Mouse (Mus musculus) large intestine, adult 2 months (tissue): ENCODE results near the gene Slc25a17. TPM values are rescaled to one million over a fixed set of nuclear protein-coding genes. Genes with fewer than 3 reads are reported as not detected.

Experiments
- DNase-seq: peaks from one replicate; pipeline ENCODE4 v3.0.0-alpha.2; 2012; ENCODE audit warnings: low read depth, low spot score
- WGBS: fragments of 180-500 bp; shearing (Covaris S2); methylation state at CpG from one replicate; pipeline ENCODE4 v1.1.7; 2018; 5-methylcytosine and 5-hydroxymethylcytosine counted together
- polyA plus RNA-seq: library from polyadenylated mRNA; depleted of rRNA; stranded (reverse); fragments of >200 nt; gene quantifications from 2 replicates; pipeline ENCODE4 v1.2.3, GENCODE M21; 2012; rRNA removed

The Slc25a17 gene
- polyA plus RNA-seq = 22.5 and 25.2 TPM in 2 replicates

- under 1% methylated on average over 30 of the region's 30 CpGs for WGBS
- peak; percentile 96 for DNase-seq
Measured at GRCm38 (mm10) chr15:81360345-81361021, at the start of gene Slc25a17. Gene Slc25a17 (minus strand): TSS chr15:81360812.

DNA sequence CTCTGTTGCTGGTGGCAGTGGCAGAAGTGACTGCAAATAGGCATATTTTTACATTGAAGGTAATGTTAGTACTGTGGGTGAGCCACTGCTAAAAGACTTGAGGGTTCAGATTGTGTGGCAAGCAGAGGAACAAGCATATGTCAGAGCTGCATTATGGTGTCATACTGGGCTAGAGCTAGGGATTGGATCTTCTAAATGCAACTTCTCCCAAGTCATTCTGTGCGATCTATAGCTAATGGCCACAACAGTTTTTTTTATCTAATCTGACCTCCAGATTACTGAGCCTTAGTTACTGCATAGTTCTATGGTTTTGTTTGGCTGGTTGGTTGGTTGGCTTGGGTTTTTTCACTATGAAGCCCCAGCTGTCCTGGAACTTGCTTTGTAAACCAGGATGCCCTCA lies 47.6 kb upstream of the Slc25a17 start, which contains the start of gene Dnajb7:
Gene Dnajb7 (minus strand): TSS at position 101 of the 400 bp plus-strand sequence.
- no peak for DNase-seq
- WGBS = 100% methylated on average over 1 of the region's 1 CpGs

DNA sequence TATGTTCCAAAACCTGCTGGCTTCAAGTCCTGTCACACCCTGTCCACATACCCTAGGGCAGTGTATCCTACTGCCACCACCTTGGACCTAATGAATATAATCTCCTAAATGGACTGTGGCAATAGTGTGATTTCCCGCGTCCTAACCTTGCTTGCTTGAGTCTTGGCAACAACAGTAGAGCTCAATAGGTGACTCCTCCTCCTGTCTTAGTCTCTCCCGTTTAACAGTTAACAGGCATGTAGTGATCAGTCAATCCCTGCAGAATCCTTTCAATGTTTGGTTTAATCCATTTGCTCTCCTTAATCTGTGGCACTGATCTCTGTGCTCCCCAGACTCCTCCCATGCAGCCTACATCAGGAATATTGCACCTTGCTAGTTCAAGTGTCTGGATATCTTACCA lies 44.4 kb upstream of the Slc25a17 start:
- 79% methylated on average over 3 of the region's 3 CpGs for WGBS
- no peak for DNase-seq

DNA sequence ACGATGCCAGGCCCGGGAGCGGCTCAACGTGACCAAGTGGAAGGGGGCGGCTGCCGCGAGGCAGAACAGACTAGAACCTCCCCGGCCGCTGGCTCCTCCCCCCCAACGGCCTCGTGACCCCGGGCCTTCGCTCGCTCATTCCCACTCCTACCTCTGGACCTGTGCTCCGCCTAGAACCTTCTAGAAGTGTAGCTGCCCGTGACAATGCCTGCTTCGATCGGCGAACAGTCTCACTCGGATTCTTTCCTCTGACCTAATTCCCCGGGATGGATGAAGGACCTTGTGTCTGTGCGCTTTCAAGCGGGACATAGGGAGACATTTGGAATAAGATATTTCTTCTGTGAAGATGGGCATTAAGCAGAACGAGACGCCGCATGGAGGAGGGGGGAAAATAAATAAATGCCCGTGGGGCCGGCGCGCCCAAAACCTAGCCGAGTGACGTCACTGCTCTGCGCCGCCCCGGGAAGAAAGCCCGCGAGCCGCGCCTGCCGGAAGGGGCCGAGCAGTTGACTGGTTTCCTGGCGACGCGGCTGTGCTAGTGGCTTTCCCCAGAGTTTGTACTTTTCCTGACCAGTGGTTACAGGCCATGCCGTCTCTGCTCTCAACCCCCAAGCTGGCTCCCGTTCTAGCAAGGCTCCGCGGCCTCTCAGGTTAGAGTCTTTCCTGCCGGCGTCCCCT lies 39.2 kb upstream of the Slc25a17 start, which contains the start of the genes St13 and Xpnpep3:
Gene St13 (minus strand): TSS at position 440 of the 678 bp plus-strand sequence.
Gene Xpnpep3 (plus strand): TSS at position 501 of the 678 bp plus-strand sequence.
- under 1% methylated on average over 50 of the region's 50 CpGs for WGBS
- DNase-seq = peak; percentile 90

GRCm38 (mm10) chr15:81399297-81399637 lies 38.7 kb upstream of the Slc25a17 start:
- DNase-seq = no peak
- WGBS = under 1% methylated on average over 21 of the region's 21 CpGs

DNA sequence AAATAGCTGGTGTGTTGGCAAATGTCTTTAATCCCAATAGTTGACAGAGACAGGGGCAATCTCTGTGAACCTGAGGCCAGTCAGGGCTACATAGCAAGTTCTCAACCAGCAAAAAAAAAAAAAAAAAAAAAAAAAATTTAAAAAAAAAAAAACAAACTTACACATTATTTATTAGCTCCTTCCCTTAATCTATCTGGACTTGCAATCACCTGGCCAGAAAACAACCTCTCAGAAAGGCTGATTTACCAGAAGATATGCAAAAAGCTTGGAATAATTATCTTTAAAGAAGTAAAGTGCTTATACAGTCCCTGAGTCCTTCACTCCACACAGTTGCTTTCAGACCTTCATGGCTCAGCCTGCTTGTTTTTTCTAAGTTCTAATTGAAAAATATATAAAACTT lies 37.6 kb upstream of the Slc25a17 start:
- no peak for DNase-seq

GRCm38 (mm10) chr15:81394211-81394915 lies 33.8 kb upstream of the Slc25a17 start:
- WGBS = 43% methylated on average over 8 of the region's 8 CpGs

GRCm38 (mm10) chr15:81392997-81393396 lies 32.4 kb upstream of the Slc25a17 start:
- DNase-seq = no peak

More at GRCm38 (mm10) chr15:81394211-81394915, 33.8 kb upstream of the Slc25a17 start:
- no peak for DNase-seq

- 89% methylated on average over 5 of the region's 5 CpGs for WGBS
Measured at GRCm38 (mm10) chr15:81386327-81386726, 25.7 kb upstream of the Slc25a17 start.

DNA sequence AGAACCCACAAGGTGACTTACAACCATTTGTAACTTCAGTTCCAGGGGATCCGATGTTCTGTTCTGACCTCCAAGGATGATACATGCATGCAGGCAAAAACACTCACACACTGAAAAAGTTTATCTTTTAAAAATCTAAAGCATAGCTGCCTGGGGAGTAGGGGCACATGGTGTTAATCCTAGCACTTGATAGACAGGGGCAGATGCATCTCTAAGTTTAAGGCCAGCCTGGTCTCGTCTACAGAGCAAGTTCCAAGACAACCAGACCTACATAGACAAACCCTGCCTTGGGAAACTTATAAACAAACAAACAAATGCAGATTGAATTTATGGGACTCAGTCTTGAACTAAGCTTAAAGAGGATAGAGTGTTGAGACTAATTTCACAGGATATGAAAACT lies 18.2 kb upstream of the Slc25a17 start:
- WGBS = 89% methylated on average over 2 of the region's 2 CpGs
- DNase-seq = no peak

More at GRCm38 (mm10) chr15:81386327-81386726, 25.7 kb upstream of the Slc25a17 start:
- no peak for DNase-seq

DNA sequence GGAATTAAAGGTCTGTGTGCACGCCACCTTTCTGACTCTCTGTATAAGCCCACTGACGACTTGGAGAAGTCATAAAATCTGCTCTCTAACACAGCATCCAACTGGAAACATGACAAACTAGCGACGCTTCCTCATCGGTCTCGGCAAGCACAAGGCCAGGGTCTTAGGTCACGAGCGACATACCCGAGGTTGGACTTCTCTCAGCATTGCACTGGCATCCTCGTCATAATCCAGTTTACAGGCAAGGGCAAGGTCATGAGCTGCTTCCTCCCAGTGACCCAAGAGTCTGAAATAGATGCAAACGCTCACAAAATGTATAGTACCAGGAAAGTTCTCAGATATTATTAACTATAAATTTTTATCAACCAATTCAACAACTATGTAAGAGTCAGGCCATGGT lies 14.0 kb upstream of the Slc25a17 start:
- DNase-seq = no peak
- WGBS = 84% methylated on average over 11 of the region's 11 CpGs

DNA sequence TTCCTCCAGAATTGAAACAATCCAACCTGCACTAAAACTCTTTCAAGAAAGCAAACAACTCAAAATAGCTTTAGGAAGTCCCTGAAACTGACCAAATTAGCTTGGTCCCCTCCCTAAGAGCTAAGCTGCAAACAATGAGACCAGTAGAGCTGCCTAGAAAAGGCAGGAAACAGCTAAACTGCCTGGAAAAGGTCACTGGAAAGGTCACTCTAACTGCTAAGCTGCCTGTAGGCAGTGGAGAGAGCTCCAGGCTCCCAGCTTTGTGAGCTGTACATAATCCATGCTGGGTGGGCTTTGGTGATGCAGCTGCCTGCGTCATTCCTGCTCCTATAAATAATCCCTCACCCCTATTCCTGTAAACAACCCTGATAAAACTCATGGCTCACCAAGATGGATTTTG lies 9.7 kb upstream of the Slc25a17 start:
- WGBS = 73% methylated on average over 1 of the region's 1 CpGs

DNA sequence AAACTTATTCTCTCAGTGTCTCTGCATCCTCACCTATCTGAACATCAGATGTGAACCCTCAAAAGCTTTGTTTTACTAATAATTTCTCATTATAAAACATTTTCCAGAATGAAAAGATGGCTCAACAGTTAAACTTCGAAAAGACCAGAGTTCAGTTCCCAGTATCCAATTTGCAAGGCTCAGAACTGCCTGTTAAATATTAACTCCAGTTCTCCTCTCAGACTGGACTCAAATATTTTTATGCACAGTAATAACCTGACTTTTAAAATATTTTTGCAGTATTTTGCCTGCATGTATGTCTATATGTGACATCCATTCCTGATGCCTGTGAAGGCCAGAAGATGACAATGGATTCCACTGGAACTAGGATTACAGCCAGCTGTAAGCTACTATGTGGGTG lies 8.0 kb upstream of the Slc25a17 start:
- no peak for DNase-seq
- 28% methylated on average over 1 of the region's 1 CpGs for WGBS

More for the DNA sequence above, 9.7 kb upstream of the Slc25a17 start:
- DNase-seq = no peak

- 52% methylated on average over 4 of the region's 4 CpGs for WGBS
- DNase-seq = no peak
Measured at GRCm38 (mm10) chr15:81366241-81366640, 5.6 kb upstream of the Slc25a17 start.

DNA sequence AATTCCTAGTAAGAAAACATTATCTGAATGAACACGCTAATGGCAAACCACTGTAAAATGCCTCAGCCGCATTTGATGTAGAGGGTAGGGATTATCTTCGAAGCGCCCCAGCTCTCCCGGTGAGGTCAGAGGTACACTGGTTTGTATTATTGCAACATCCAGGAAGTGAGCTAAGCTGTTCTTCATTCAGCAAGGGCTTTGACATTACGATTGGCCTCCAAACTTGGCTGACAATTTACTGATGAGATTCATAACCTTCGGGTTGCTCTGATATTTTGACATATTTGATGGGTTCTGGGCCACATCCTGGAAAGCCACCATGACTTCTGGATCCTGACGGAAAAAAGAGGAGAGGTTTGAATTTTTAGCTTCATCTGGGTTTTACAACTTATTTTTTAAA lies 4.6 kb upstream of the Slc25a17 start:
- 54% methylated on average over 8 of the region's 8 CpGs for WGBS
- no peak for DNase-seq

GRCm38 (mm10) chr15:81364271-81364670 lies 3.7 kb upstream of the Slc25a17 start:
- DNase-seq = no peak
- 78% methylated on average over 1 of the region's 1 CpGs for WGBS

GRCm38 (mm10) chr15:81362501-81362900 lies 1.9 kb upstream of the Slc25a17 start:
- WGBS = 65% methylated on average over 1 of the region's 1 CpGs
- DNase-seq = no peak

- 36% methylated on average over 10 of the region's 10 CpGs for WGBS
- no peak for DNase-seq
Measured at GRCm38 (mm10) chr15:81361417-81362015, 904 bp upstream of the Slc25a17 start.

DNA sequence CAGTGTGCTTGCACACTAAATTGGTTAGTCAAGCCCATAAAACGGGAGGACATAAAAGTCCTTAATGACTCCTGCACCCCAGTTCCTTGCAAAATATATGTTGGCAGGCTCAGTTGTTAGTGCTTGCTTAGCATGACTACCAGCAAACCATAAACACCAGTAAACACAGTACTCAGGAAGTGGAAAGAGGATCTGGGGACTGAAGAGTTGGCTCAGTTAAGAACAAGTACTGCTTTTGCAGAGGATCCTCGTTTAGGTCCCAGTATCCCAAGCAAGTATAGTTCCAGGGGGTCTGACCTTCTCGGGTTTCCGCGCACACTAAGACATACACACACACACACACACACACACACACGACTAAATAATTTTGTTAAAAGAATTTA lies 401 bp upstream of the Slc25a17 start:
- no peak for DNase-seq
- WGBS = 27% methylated on average over 6 of the region's 6 CpGs

- 77% methylated on average over 5 of the region's 5 CpGs for WGBS
- DNase-seq = no peak
Measured at GRCm38 (mm10) chr15:81359421-81359820, 1.2 kb downstream of the Slc25a17 start.
